Mouse (Mus musculus): Measurements from ENCODE around the gene Zfp57. TPM values are rescaled to one million over a fixed set of nuclear protein-coding genes. Genes with fewer than 3 reads are reported as not detected.
"Not testable (repeated sequence)": the region's sequence is repeated elsewhere in the genome, so short reads cannot be mapped to it uniquely, and the experiment has no call there.

Zfp57 gene
- polyA plus RNA-seq, 1 experiment, result 16.5 TPM

- Histone ChIP-seq H3K36me3 (ENCODE audit: control insufficient read depth, insufficient read depth, low read length) (no peaks in the 10 kb centered on the region), H3K27ac (ENCODE audit: control insufficient read depth, insufficient read depth, low read depth, low read length) (no peak overlapping the region), H3K4me1 (ENCODE audit: control insufficient read depth, insufficient read depth, low read length) (peaks cover 5% of the 10 kb centered on the region; the same call in 1 of the 2 replicates), H3K4me3 (ENCODE audit: control insufficient read depth, low read depth, low read length) (no peak overlapping the region), H3K27me3 (ENCODE audit: control insufficient read depth, insufficient read depth, low read length) (no peaks in the 10 kb centered on the region)
- TF ChIP-seq POLR2A (IDR thresholded peaks at IDR 0.05; ENCODE audit: control insufficient read depth, low read depth, low read length) (no peak), CTCF (IDR thresholded peaks at IDR 0.05; ENCODE audit: control insufficient read depth, insufficient read depth, insufficient replicate concordance, low read depth, low read length) (no peak)
Observed at GRCm38 (mm10) chr17:36982253-36983155, 18.5 kb upstream of the Zfp57 start.

- Histone ChIP-seq H3K27ac (ENCODE audit: control insufficient read depth, insufficient read depth, low read depth, low read length) (no peak overlapping the region), H3K4me1 (ENCODE audit: control insufficient read depth, insufficient read depth, low read length) (peaks cover 3% of the 10 kb centered on the region; the same call in 1 of the 2 replicates), H3K36me3 (ENCODE audit: control insufficient read depth, insufficient read depth, low read length) (no peaks in the 10 kb centered on the region), H3K4me3 (ENCODE audit: control insufficient read depth, low read depth, low read length) (no peak overlapping the region; the same call in 1 of the 2 replicates), H3K27me3 (ENCODE audit: control insufficient read depth, insufficient read depth, low read length) (no peaks in the 10 kb centered on the region)
- no peak for TF ChIP-seq POLR2A (IDR thresholded peaks at IDR 0.05; ENCODE audit: control insufficient read depth, low read depth, low read length)
Observed at GRCm38 (mm10) chr17:36988475-36988874, 12.5 kb upstream of the Zfp57 start.

GRCm38 (mm10) chr17:36989437-36989836, 11.5 kb upstream of the Zfp57 start, which contains the start of gene H2-M5:
H2-M5 (minus strand) TSS chr17:36989537.
- Histone ChIP-seq H3K27me3 (ENCODE audit: control insufficient read depth, insufficient read depth, low read length) (no peaks in the 10 kb centered on the region), H3K4me1 (ENCODE audit: control insufficient read depth, insufficient read depth, low read length) (peaks cover 3% of the 10 kb centered on the region; the same call in 1 of the 2 replicates), H3K36me3 (ENCODE audit: control insufficient read depth, insufficient read depth, low read length) (no peaks in the 10 kb centered on the region), H3K27ac (ENCODE audit: control insufficient read depth, insufficient read depth, low read depth, low read length) (no peak within 1 kb of the TSS), H3K4me3 (ENCODE audit: control insufficient read depth, low read depth, low read length) (no peak within 1 kb of the TSS; the same call in 1 of the 2 replicates)
- TF ChIP-seq POLR2A (IDR thresholded peaks at IDR 0.05; ENCODE audit: control insufficient read depth, low read depth, low read length) (no peak), CTCF (IDR thresholded peaks at IDR 0.05; ENCODE audit: control insufficient read depth, insufficient read depth, insufficient replicate concordance, low read depth, low read length) (no peak)

- not testable (repeated sequence) for H3K27me3 ChIP-seq (ENCODE audit: control insufficient read depth, insufficient read depth, low read length); H3K27ac ChIP-seq (ENCODE audit: control insufficient read depth, insufficient read depth, low read depth, low read length); H3K4me1 ChIP-seq (ENCODE audit: control insufficient read depth, insufficient read depth, low read length); H3K4me3 ChIP-seq (ENCODE audit: control insufficient read depth, low read depth, low read length); H3K36me3 ChIP-seq (ENCODE audit: control insufficient read depth, insufficient read depth, low read length)
Observed at GRCm38 (mm10) chr17:36990630-36991029, 10.3 kb upstream of the Zfp57 start.

- peaks cover 3% of the 10 kb centered on the region; the same call in 1 of the 2 replicates for H3K4me1 ChIP-seq (ENCODE audit: control insufficient read depth, insufficient read depth, low read length)
- H3K27ac ChIP-seq (ENCODE audit: control insufficient read depth, insufficient read depth, low read depth, low read length), result no peak overlapping the region
- TF ChIP-seq CTCF (IDR thresholded peaks at IDR 0.05; ENCODE audit: control insufficient read depth, insufficient read depth, insufficient replicate concordance, low read depth, low read length) (no peak), POLR2A (IDR thresholded peaks at IDR 0.05; ENCODE audit: control insufficient read depth, low read depth, low read length) (no peak)
- no peaks in the 10 kb centered on the region for H3K27me3 ChIP-seq (ENCODE audit: control insufficient read depth, insufficient read depth, low read length)
- no peaks in the 10 kb centered on the region for H3K36me3 ChIP-seq (ENCODE audit: control insufficient read depth, insufficient read depth, low read length)
- no peak overlapping the region for H3K4me3 ChIP-seq (ENCODE audit: control insufficient read depth, low read depth, low read length)
Observed at GRCm38 (mm10) chr17:36992336-36993104, 8.4 kb upstream of the Zfp57 start.

GRCm38 (mm10) chr17:36993770-36994325, 7.1 kb upstream of the Zfp57 start:
- Histone ChIP-seq H3K27ac (ENCODE audit: control insufficient read depth, insufficient read depth, low read depth, low read length) (no peak overlapping the region), H3K36me3 (ENCODE audit: control insufficient read depth, insufficient read depth, low read length) (no peaks in the 10 kb centered on the region), H3K27me3 (ENCODE audit: control insufficient read depth, insufficient read depth, low read length) (no peaks in the 10 kb centered on the region), H3K4me3 (ENCODE audit: control insufficient read depth, low read depth, low read length) (no peak overlapping the region), H3K4me1 (ENCODE audit: control insufficient read depth, insufficient read depth, low read length) (peaks cover 3% of the 10 kb centered on the region; the same call in 1 of the 2 replicates)
- TF ChIP-seq CTCF (IDR thresholded peaks at IDR 0.05; ENCODE audit: control insufficient read depth, insufficient read depth, insufficient replicate concordance, low read depth, low read length) (no peak), POLR2A (IDR thresholded peaks at IDR 0.05; ENCODE audit: control insufficient read depth, low read depth, low read length) (no peak)

GRCm38 (mm10) chr17:36994528-36994927, 6.4 kb upstream of the Zfp57 start:
- TF ChIP-seq CTCF (IDR thresholded peaks at IDR 0.05; ENCODE audit: control insufficient read depth, insufficient read depth, insufficient replicate concordance, low read depth, low read length) (no peak), POLR2A (IDR thresholded peaks at IDR 0.05; ENCODE audit: control insufficient read depth, low read depth, low read length) (no peak)
- H3K36me3 ChIP-seq (ENCODE audit: control insufficient read depth, insufficient read depth, low read length), result no peaks in the 10 kb centered on the region
- no peaks in the 10 kb centered on the region for H3K4me1 ChIP-seq (ENCODE audit: control insufficient read depth, insufficient read depth, low read length)
- H3K4me3 ChIP-seq (ENCODE audit: control insufficient read depth, low read depth, low read length), result no peak overlapping the region
- H3K27me3 ChIP-seq (ENCODE audit: control insufficient read depth, insufficient read depth, low read length), result no peaks in the 10 kb centered on the region
- H3K27ac ChIP-seq (ENCODE audit: control insufficient read depth, insufficient read depth, low read depth, low read length), result no peak overlapping the region
